Mouse (Mus musculus) liver, embryonic 14.5 days (tissue): ENCODE results near the gene Foxn3. TPM values are rescaled to one million over a fixed set of nuclear protein-coding genes. Genes with fewer than 3 reads are reported as not detected.

Experiments
- ATAC-seq: fragments of 200-750 bp; cut with Nextera tagmentation; 2 replicates; pipeline ENCODE4 v1.8.0; 2017; ENCODE audit warnings: moderate number of reproducible peaks, mild to moderate bottlenecking, moderate library complexity; ENCODE audit not compliant: insufficient read depth
- DNase-seq, 3 experiments: peaks; one replicate each; pipeline ENCODE4 v3.0.0-alpha.2; 2012 to 2013; ENCODE audit warnings: low read depth in 3 of 3, low spot score in 3 of 3
- H3K27ac ChIP-seq: fragments of 300-500 bp; sonication (generic); 2 replicates; pipeline ENCODE4 v1.5.1; 2014; ENCODE audit warnings: moderate library complexity, mild to moderate bottlenecking, control low read depth, inconsistent platforms
- H3K27me3 ChIP-seq: fragments of 300-500 bp; sonication (generic); 2 replicates; pipeline ENCODE4 v1.6.1; 2014; ENCODE audit warnings: mild to moderate bottlenecking, low read length, moderate library complexity; ENCODE audit not compliant: control insufficient read depth, insufficient read depth
- H3K36me3 ChIP-seq: fragments of 300-500 bp; sonication (generic); replicated peaks from 2 replicates; pipeline ENCODE4 v1.6.1; 2014; ENCODE audit warnings: low read depth; ENCODE audit not compliant: control insufficient read depth, insufficient read depth
- H3K4me1 ChIP-seq, 2 experiments: fragments of 200-500 bp in 1 of 2; fragments of 300-500 bp in 1 of 2; sonication (generic) in 1 of 2; replicated peaks; 2 replicates each; pipeline ENCODE4 v1.6.1; 2012 to 2014; ENCODE audit warnings: antibody characterized with exemption in 1 of 2, inconsistent platforms in 1 of 2, low read length in 1 of 2; ENCODE audit not compliant: control insufficient read depth in 2 of 2, insufficient read depth in 2 of 2
- H3K4me2 ChIP-seq: fragments of 300-500 bp; sonication (generic); 2 replicates; pipeline ENCODE4 v1.6.1; 2014; ENCODE audit warnings: low read depth, mild to moderate bottlenecking, control low read depth, moderate library complexity
- H3K4me3 ChIP-seq, 2 experiments: fragments of 200-500 bp in 1 of 2; fragments of 300-500 bp in 1 of 2; sonication (generic) in 1 of 2; 2 replicates each; pipeline ENCODE4 v1.5.1; 2012 to 2014; ENCODE audit warnings: low read depth in 2 of 2, low read length in 2 of 2, mild to moderate bottlenecking in 2 of 2, control low read depth in 1 of 2, inconsistent platforms in 1 of 2, moderate library complexity in 1 of 2; ENCODE audit not compliant: insufficient read depth in 1 of 2
- H3K9ac ChIP-seq: fragments of 300-500 bp; sonication (generic); replicated peaks from 2 replicates; pipeline ENCODE4 v1.6.1; 2014; ENCODE audit warnings: mild to moderate bottlenecking, control low read depth, moderate library complexity
- H3K9me3 ChIP-seq: fragments of 300-500 bp; sonication (generic); 2 replicates; pipeline ENCODE4 v1.6.1; 2016; ENCODE audit warnings: low read length, mixed read lengths; ENCODE audit not compliant: control insufficient read depth
- CTCF ChIP-seq: IDR thresholded peaks from 2 replicates; pipeline ENCODE4 v1.5.1; 2016; ENCODE audit warnings: antibody characterized with exemption, low read depth, control low read depth
- EP300 ChIP-seq: IDR thresholded peaks from 2 replicates; pipeline ENCODE4 v1.6.1; 2016; ENCODE audit warnings: antibody characterized with exemption, low read depth
- WGBS: fragments of 180-500 bp; shearing (Covaris S2); extraction: QIAGEN DNeasy Blood & Tissue Kit; methylation state at CpG from one replicate; pipeline ENCODE4 v1.1.7; 2014; ENCODE audit not compliant: insufficient replicate concordance; 5-methylcytosine and 5-hydroxymethylcytosine counted together
- polyA plus RNA-seq, 2 experiments: library from polyadenylated mRNA; depleted of rRNA in 1 of 2; stranded (reverse) in 1 of 2; unstranded in 1 of 2; fragments of >200 nt; fragmentation: Nextera tagmentation in 1 of 2; extraction: Ambion mirVana in 1 of 2; gene quantifications; 2 replicates each; pipeline versions ENCODE4 v1.2.1 to v1.2.3; 2012 to 2014

Gene Foxn3
- polyA plus RNA-seq, 2 experiments = 2.7 to 13.6 TPM

GRCm38 (mm10) chr12:99285656-99286055, 277.7 kb downstream of the Foxn3 start:
- H3K4me1 ChIP-seq = peaks cover under 1 to 11% of the 10 kb centered on the region in 2 experiments
- no peak overlapping the region for H3K27ac ChIP-seq
- WGBS = 59% methylated on average over 8 of the region's 8 CpGs
- ATAC-seq (no peak), DNase-seq (no peak)
- no peak overlapping the region for H3K9ac ChIP-seq
- no peaks in the 10 kb centered on the region for H3K9me3 ChIP-seq
- H3K27me3 ChIP-seq = no peaks in the 10 kb centered on the region
- no peak for TF ChIP-seq CTCF
- TF ChIP-seq EP300 = no peak
- H3K4me2 ChIP-seq = no peak overlapping the region
- H3K4me3 ChIP-seq = no peak overlapping the region
- H3K36me3 ChIP-seq = no peaks in the 10 kb centered on the region

- Histone ChIP-seq H3K9me3 (no peaks in the 10 kb centered on the region), H3K9ac (no peak overlapping the region), H3K27me3 (no peaks in the 10 kb centered on the region), H3K4me3 (no peak overlapping the region), H3K36me3 (no peaks in the 10 kb centered on the region), H3K27ac (no peak overlapping the region), H3K4me2 (no peak overlapping the region), H3K4me1 (peaks cover 6 to 15% of the 10 kb centered on the region in 2 experiments)
- ATAC-seq (no peak), DNase-seq (no peak)
- no peak for TF ChIP-seq CTCF
- no peak for TF ChIP-seq EP300
- 66% methylated on average over 9 of the region's 9 CpGs for WGBS
Measured at GRCm38 (mm10) chr12:99285199-99285598, 278.2 kb downstream of the Foxn3 start.

- Histone ChIP-seq H3K36me3 (no peaks in the 10 kb centered on the region), H3K9me3 (no peaks in the 10 kb centered on the region), H3K9ac (no peak overlapping the region), H3K27ac (no peak overlapping the region), H3K27me3 (no peaks in the 10 kb centered on the region), H3K4me1 (peaks cover 9 to 22% of the 10 kb centered on the region in 2 experiments), H3K4me2 (no peak overlapping the region), H3K4me3 (no peak overlapping the region)
- WGBS = 49% methylated on average over 8 of the region's 8 CpGs
- ATAC-seq (no peak), DNase-seq (no peak)
- TF ChIP-seq CTCF (no peak), EP300 (no peak)
Measured at GRCm38 (mm10) chr12:99284419-99285069, 278.8 kb downstream of the Foxn3 start.

DNA sequence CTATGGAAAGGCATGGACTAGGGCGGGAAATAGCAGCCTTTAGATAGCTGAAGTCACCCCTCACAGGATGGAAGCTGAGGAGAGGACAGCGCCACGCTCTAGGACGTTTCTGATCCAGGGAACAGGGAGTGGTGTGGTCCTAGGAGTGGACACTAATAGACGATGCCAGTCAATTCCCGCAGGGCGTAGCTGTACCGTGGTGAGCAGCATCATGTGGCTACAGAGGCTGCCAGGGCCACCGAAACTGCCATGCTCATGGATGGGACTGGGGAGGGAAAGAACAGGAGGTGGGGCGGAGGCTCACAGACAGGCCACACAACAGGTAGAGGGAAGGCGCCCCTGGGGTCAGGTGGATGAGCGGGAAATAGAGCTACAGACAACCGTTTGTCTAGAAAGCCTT, 282.6 kb downstream of the Foxn3 start:
- no peak for TF ChIP-seq EP300
- no peak for TF ChIP-seq CTCF

GRCm38 (mm10) chr12:99280291-99280690, 283.1 kb downstream of the Foxn3 start:
- Histone ChIP-seq H3K27ac (no peak overlapping the region), H3K4me3 (no peak overlapping the region), H3K36me3 (no peaks in the 10 kb centered on the region), H3K9ac (no peak overlapping the region), H3K9me3 (no peaks in the 10 kb centered on the region), H3K4me1 (peaks cover 9 to 26% of the 10 kb centered on the region in 2 experiments), H3K27me3 (no peaks in the 10 kb centered on the region), H3K4me2 (peak overlapping the region; percentile 30)
- ATAC-seq (peak; percentile 48; the same call in 1 of the 2 replicates), DNase-seq (peak in 1 of 3 experiments; percentile 19)
- 20% methylated on average over 4 of the region's 4 CpGs for WGBS
- TF ChIP-seq EP300 = peak; percentile 38; the same call in 1 of the 2 replicates
- no peak for TF ChIP-seq CTCF

More for the DNA sequence above, 282.6 kb downstream of the Foxn3 start:
- H3K27me3 ChIP-seq = no peaks in the 10 kb centered on the region
- ATAC-seq (no peak), DNase-seq (no peak)
- H3K36me3 ChIP-seq = no peaks in the 10 kb centered on the region
- WGBS = 73% methylated on average over 13 of the region's 13 CpGs
- no peak overlapping the region for H3K4me3 ChIP-seq
- no peak overlapping the region; the same call in 1 of the 2 replicates for H3K4me2 ChIP-seq
- H3K9me3 ChIP-seq = no peaks in the 10 kb centered on the region
- H3K27ac ChIP-seq = no peak overlapping the region
- H3K9ac ChIP-seq = no peak overlapping the region
- peaks cover 9 to 26% of the 10 kb centered on the region in 2 experiments for H3K4me1 ChIP-seq
